Mouse (Mus musculus) adrenal gland, postnatal 10 days (tissue): Measurements from ENCODE around the gene Prl8a1. TPM values are rescaled to one million over a fixed set of nuclear protein-coding genes. Genes with fewer than 3 reads are reported as not detected.

Source experiments
- DNase-seq: peaks from one replicate; pipeline ENCODE4 v3.0.0; 2021; ENCODE audit warnings: mixed read lengths
- long read RNA-seq, 2 experiments: library from polyadenylated mRNA; stranded (forward); transcript quantifications; one replicate each; pipeline ENCODE4 v2.0.0; 2021
- total RNA-seq, 2 experiments: library from RNA; stranded (reverse); gene quantifications; 2 replicates each; pipeline ENCODE4 v1.2.3; 2021

Gene Prl8a1
- not detected for total RNA-seq
- long read RNA-seq, experiment 1: 0 reads
- long read RNA-seq, experiment 2: 0 reads

GRCm38 (mm10) chr13:27582071-27582470 lies at the start of gene Prl8a1:
Gene Prl8a1 (minus strand): TSS chr13:27582171.
- DNase-seq: no peak

- no peak for DNase-seq
Observed at GRCm38 (mm10) chr13:27610482-27610881, 28.5 kb upstream of the Prl8a1 start, which contains the start of gene Prl7b1. Gene Prl7b1 (minus strand): TSS chr13:27610582.

DNA sequence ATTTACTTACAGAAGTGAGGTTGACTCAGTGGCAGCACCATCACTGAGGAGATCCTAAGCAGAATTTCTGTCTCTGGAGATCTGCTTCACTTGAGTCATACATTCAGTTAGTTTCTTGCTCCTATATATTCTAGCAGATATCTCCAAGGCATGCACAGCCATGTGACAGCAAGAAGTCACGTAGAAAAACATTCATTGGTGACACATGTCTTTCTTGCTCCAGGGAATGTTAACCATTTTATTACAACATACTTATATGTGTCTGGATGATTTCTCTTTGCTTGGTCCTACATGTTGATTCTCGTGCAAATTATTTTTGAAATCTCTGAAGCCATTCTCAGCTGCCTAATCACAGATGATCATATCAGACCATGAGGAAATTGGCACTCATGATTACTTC lies 17.5 kb downstream of the Prl8a1 start, which contains the start of gene Prl8a9:
Gene Prl8a9, minus strand, starts transcription at position 101 of the 400 bp plus-strand sequence.
- DNase-seq: no peak

DNA sequence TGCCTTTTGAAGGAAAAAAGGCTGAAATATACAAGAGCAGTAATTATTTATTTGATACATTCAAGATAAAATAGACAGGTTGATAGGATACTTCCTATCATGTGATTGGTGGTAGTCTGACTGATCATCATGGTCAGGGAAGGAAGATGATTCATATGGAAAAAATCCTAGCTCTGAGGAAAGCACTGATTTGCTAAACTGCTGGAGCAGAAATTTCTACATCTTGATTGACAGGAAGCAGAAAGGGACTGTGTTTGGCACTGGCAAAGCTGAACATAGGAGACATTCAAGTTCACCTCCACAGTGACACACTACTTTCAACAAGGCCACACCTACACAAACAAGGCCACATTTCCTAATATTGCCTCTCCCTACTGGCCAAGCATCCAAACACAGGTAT lies 28.6 kb downstream of the Prl8a1 start:
- no peak for DNase-seq

Other genes starting within 250 kb of the Prl8a1 start
- gene Prl8a2, start 236.5 kb downstream of the Prl8a1 start, total RNA-seq: under 1 TPM; 0.55 to 0.78 TPM
- not detected for gene Prl2b1, start 191.3 kb downstream of the Prl8a1 start, total RNA-seq
- gene Prl8a6, start 143.5 kb downstream of the Prl8a1 start, total RNA-seq: not detected
- gene Prl8a8, start 69.0 kb downstream of the Prl8a1 start, total RNA-seq: not detected
- gene Prl8a9, start 17.6 kb downstream of the Prl8a1 start, total RNA-seq: not detected
- not detected for gene Prl7b1, start 28.4 kb upstream of the Prl8a1 start, total RNA-seq
- gene Prl7a1, start 60.3 kb upstream of the Prl8a1 start, total RNA-seq: not detected
- gene Prl7a2, start 85.9 kb upstream of the Prl8a1 start, total RNA-seq: not detected
- gene Prl7d1, start 134.6 kb upstream of the Prl8a1 start, total RNA-seq: not detected
- gene Prl7c1, start 198.6 kb upstream of the Prl8a1 start, total RNA-seq: not detected
- gene Prl2a1, start 219.5 kb upstream of the Prl8a1 start, total RNA-seq: not detected